Mouse (Mus musculus): ENCODE data around the gene Plbd2. TPM values are rescaled to one million over a fixed set of nuclear protein-coding genes. Genes with fewer than 3 reads are reported as not detected.

The Plbd2 gene
- polyA plus RNA-seq, 1 experiment from 2014 or later: 58.8 TPM

- Histone ChIP-seq H3K4me2 (replicated peaks) (no peak overlapping the region), H3K4me3 (no peak overlapping the region), H3K4me1 (0 out of 2 replicates have a peak, but pooled peaks cover 3% of the 10 kb centered on the region), H3K9ac (no peak overlapping the region), H3K36me3 (0 out of 2 replicates have a peak, but pooled peaks cover 10% of the 10 kb centered on the region), H3K9me3 (no peaks in the 10 kb centered on the region), H3K27me3 (no peaks in the 10 kb centered on the region), H3K27ac (no peak overlapping the region)
- no peak for ATAC-seq (ENCODE audit: low FRiP score, low read depth)
- 40% methylated on average over 5 of the region's 5 CpGs for whole genome bisulfite sequencing
These were observed 22.3 kb upstream of the Plbd2 start for GRCm38 (mm10) chr5:120525737-120526136.

GRCm38 (mm10) chr5:120524736-120525135 lies 21.3 kb upstream of the Plbd2 start:
- Histone ChIP-seq H3K36me3 (0 out of 2 replicates have a peak, but pooled peaks cover 10% of the 10 kb centered on the region), H3K4me1 (0 out of 2 replicates have a peak, but pooled peaks cover 3% of the 10 kb centered on the region), H3K9ac (no peak overlapping the region), H3K27ac (no peak overlapping the region), H3K27me3 (no peaks in the 10 kb centered on the region), H3K4me2 (replicated peaks) (no peak overlapping the region), H3K4me3 (no peak overlapping the region), H3K9me3 (no peaks in the 10 kb centered on the region)
- 100% methylated on average over 2 of the region's 2 CpGs for WGBS
- no peak for ATAC-seq (ENCODE audit: low FRiP score, low read depth)

GRCm38 (mm10) chr5:120522649-120523048 lies 19.2 kb upstream of the Plbd2 start:
- Histone ChIP-seq H3K27me3 (no peaks in the 10 kb centered on the region), H3K36me3 (0 out of 2 replicates have a peak, but pooled peaks cover 10% of the 10 kb centered on the region), H3K4me3 (no peak overlapping the region), H3K4me1 (0 out of 2 replicates have a peak, but pooled peaks cover 3% of the 10 kb centered on the region), H3K9ac (no peak overlapping the region), H3K27ac (no peak overlapping the region), H3K4me2 (replicated peaks) (no peak overlapping the region), H3K9me3 (no peaks in the 10 kb centered on the region)
- ATAC-seq (ENCODE audit: low FRiP score, low read depth): no peak
- WGBS: 79% methylated on average over 3 of the region's 3 CpGs

GRCm38 (mm10) chr5:120517552-120517951 lies 14.1 kb upstream of the Plbd2 start:
- no peak overlapping the region for H3K4me2 ChIP-seq (replicated peaks)
- H3K4me3 ChIP-seq: no peak overlapping the region
- no peak overlapping the region for H3K9ac ChIP-seq
- H3K27me3 ChIP-seq: no peaks in the 10 kb centered on the region
- 65% methylated on average over 9 of the region's 9 CpGs for WGBS
- no peaks in the 10 kb centered on the region for H3K9me3 ChIP-seq
- H3K4me1 ChIP-seq: peaks cover 41% of the 10 kb centered on the region
- no peak overlapping the region for H3K27ac ChIP-seq
- no peak for ATAC-seq (ENCODE audit: low FRiP score, low read depth)
- 0 out of 2 replicates have a peak, but pooled peaks cover 9% of the 10 kb centered on the region for H3K36me3 ChIP-seq

GRCm38 (mm10) chr5:120516221-120516984 lies 13.0 kb upstream of the Plbd2 start:
- no peak for ATAC-seq (ENCODE audit: low FRiP score, low read depth)
- no peak overlapping the region for H3K27ac ChIP-seq
- H3K9ac ChIP-seq: 0 out of 2 replicates have a peak overlapping the region, but pooled peaks have one; percentile 2
- peaks cover 50% of the 10 kb centered on the region for H3K4me1 ChIP-seq
- 49% methylated on average over 15 of the region's 15 CpGs for WGBS
- H3K4me3 ChIP-seq: no peak overlapping the region
- H3K4me2 ChIP-seq (replicated peaks): no peak overlapping the region
- H3K9me3 ChIP-seq: no peaks in the 10 kb centered on the region
- no peaks in the 10 kb centered on the region for H3K36me3 ChIP-seq
- H3K27me3 ChIP-seq: peaks cover 5% of the 10 kb centered on the region

- ATAC-seq (ENCODE audit: low FRiP score, low read depth): no peak
- H3K27ac ChIP-seq: no peak overlapping the region
These were observed 12.0 kb upstream of the Plbd2 start for GRCm38 (mm10) chr5:120515451-120515850.

GRCm38 (mm10) chr5:120514754-120515153 lies 11.3 kb upstream of the Plbd2 start:
- WGBS: 2% methylated on average over 4 of the region's 4 CpGs
- Histone ChIP-seq H3K9ac (no peak overlapping the region), H3K27me3 (peaks cover 5% of the 10 kb centered on the region), H3K27ac (peak overlapping the region; percentile 63; the same call in 1 of the 2 replicates), H3K4me3 (no peak overlapping the region), H3K36me3 (no peaks in the 10 kb centered on the region), H3K9me3 (no peaks in the 10 kb centered on the region), H3K4me1 (peaks cover 59% of the 10 kb centered on the region), H3K4me2 (replicated peaks) (no peak overlapping the region; the same call in 1 of the 2 replicates)
- no peak for ATAC-seq (ENCODE audit: low FRiP score, low read depth)

More at GRCm38 (mm10) chr5:120515451-120515850, 12.0 kb upstream of the Plbd2 start:
- 66% methylated on average over 7 of the region's 7 CpGs for WGBS
- H3K4me3 ChIP-seq: no peak overlapping the region
- H3K36me3 ChIP-seq: no peaks in the 10 kb centered on the region
- H3K27me3 ChIP-seq: peaks cover 5% of the 10 kb centered on the region
- H3K9ac ChIP-seq: no peak overlapping the region
- no peak overlapping the region for H3K4me2 ChIP-seq (replicated peaks)
- peaks cover 56% of the 10 kb centered on the region for H3K4me1 ChIP-seq
- no peaks in the 10 kb centered on the region for H3K9me3 ChIP-seq

GRCm38 (mm10) chr5:120514031-120514677 lies 10.7 kb upstream of the Plbd2 start:
- H3K9ac ChIP-seq: no peak overlapping the region
- H3K9me3 ChIP-seq: peaks cover 4% of the 10 kb centered on the region; the same call in 1 of the 2 replicates
- peaks cover 59% of the 10 kb centered on the region for H3K4me1 ChIP-seq
- no peak overlapping the region for H3K4me3 ChIP-seq
- peaks cover 5% of the 10 kb centered on the region for H3K27me3 ChIP-seq
- no peaks in the 10 kb centered on the region for H3K36me3 ChIP-seq
- WGBS: 49% methylated on average over 9 of the region's 9 CpGs
- peak; percentile 16 for ATAC-seq (ENCODE audit: low FRiP score, low read depth)
- peak overlapping the region; percentile 63; the same call in 1 of the 2 replicates for H3K27ac ChIP-seq
- no peak overlapping the region for H3K4me2 ChIP-seq (replicated peaks)

GRCm38 (mm10) chr5:120512911-120513555 lies 9.6 kb upstream of the Plbd2 start:
- WGBS: 44% methylated on average over 15 of the region's 15 CpGs
- H3K27me3 ChIP-seq: peaks cover 5% of the 10 kb centered on the region
- peak overlapping the region; percentile 21; the same call in 1 of the 2 replicates for H3K4me2 ChIP-seq (replicated peaks)
- no peak for ATAC-seq (ENCODE audit: low FRiP score, low read depth)
- H3K9me3 ChIP-seq: peaks cover 4% of the 10 kb centered on the region; the same call in 1 of the 2 replicates
- H3K4me3 ChIP-seq: no peak overlapping the region
- H3K27ac ChIP-seq: no peak overlapping the region
- H3K4me1 ChIP-seq: peaks cover 59% of the 10 kb centered on the region
- no peaks in the 10 kb centered on the region for H3K36me3 ChIP-seq
- no peak overlapping the region for H3K9ac ChIP-seq

GRCm38 (mm10) chr5:120511643-120512220 lies 8.3 kb upstream of the Plbd2 start:
- Histone ChIP-seq H3K27ac (no peak overlapping the region), H3K36me3 (no peaks in the 10 kb centered on the region), H3K4me3 (peak overlapping the region; percentile 57), H3K4me1 (peaks cover 61% of the 10 kb centered on the region), H3K9me3 (peaks cover 4% of the 10 kb centered on the region; the same call in 1 of the 2 replicates), H3K27me3 (peaks cover 5% of the 10 kb centered on the region), H3K9ac (peak overlapping the region; percentile 59), H3K4me2 (replicated peaks) (peak overlapping the region; percentile 70)
- no peak for ATAC-seq (ENCODE audit: low FRiP score, low read depth)
- WGBS: 28% methylated on average over 14 of the region's 14 CpGs

GRCm38 (mm10) chr5:120510982-120511642 lies 7.7 kb upstream of the Plbd2 start, which contains the start of gene Slc8b1:
Slc8b1 (plus strand) TSS chr5:120511168.
- Histone ChIP-seq H3K27me3 (peaks cover 5% of the 10 kb centered on the region), H3K36me3 (no peaks in the 10 kb centered on the region), H3K9ac (peak within 1 kb of the TSS; percentile 59), H3K4me2 (replicated peaks) (peak within 1 kb of the TSS; percentile 70), H3K4me3 (peak within 1 kb of the TSS; percentile 57), H3K27ac (no peak within 1 kb of the TSS), H3K4me1 (peaks cover 60% of the 10 kb centered on the region), H3K9me3 (peaks cover 4% of the 10 kb centered on the region; the same call in 1 of the 2 replicates)
- peak; percentile 83 for ATAC-seq (ENCODE audit: low FRiP score, low read depth)
- WGBS: 1% methylated on average over 36 of the region's 36 CpGs

Data from limb, embryonic 13.5 days (tissue).